Mouse (Mus musculus) layer of hippocampus, adult 8-10 months (tissue): ENCODE data around the gene Abhd2. TPM values are rescaled to one million over a fixed set of nuclear protein-coding genes. Genes with fewer than 3 reads are reported as not detected.

ENCODE experiments used
- total RNA-seq, 4 experiments: library from RNA; stranded (reverse); gene quantifications; 2 replicates each; pipeline ENCODE4 v1.2.4; 2022

The Abhd2 gene
- total RNA-seq, 4 experiments from 2014 or later = 66.3 to 80.7 (median 73.3) TPM

Other genes with a start within 250 kb of the Abhd2 start
- 1 to 10 TPM; 3.0 to 4.4 (median 4.0) TPM for gene Acan, start 219.7 kb upstream of the Abhd2 start, total RNA-seq
- gene Hapln3, start 142.2 kb upstream of the Abhd2 start, total RNA-seq = 1 to 10 TPM; 1.6 to 3.0 (median 1.9) TPM
- gene Mfge8, start 124.1 kb upstream of the Abhd2 start, total RNA-seq = 100 to 1,000 TPM; 152 to 176 (median 163) TPM
- gene Rlbp1, start 113.8 kb downstream of the Abhd2 start, total RNA-seq = 10 to 100 TPM; 23.5 to 25.8 (median 24.1) TPM
- under 1 TPM; 0.18 to 0.66 (median 0.41) TPM for gene Fanci, start 118.7 kb downstream of the Abhd2 start, total RNA-seq
- 100 to 1,000 TPM in 1 of 4 experiments, 10 to 100 TPM in 3; 87.5 to 101 (median 95.1) TPM for gene Polg, start 193.2 kb downstream of the Abhd2 start, total RNA-seq